Mouse (Mus musculus) embryonic facial prominence, embryonic 11.5 days (tissue): ENCODE measurements around the gene Ncor1. TPM values are rescaled to one million over a fixed set of nuclear protein-coding genes. Genes with fewer than 3 reads are reported as not detected.

Experiments
- ATAC-seq: fragments of 200-750 bp; cut with Nextera tagmentation; replicated peaks from 2 replicates; pipeline ENCODE4 v1.8.0; 2017; ENCODE audit warnings: low read depth; ENCODE audit not compliant: insufficient number of reproducible peaks, low FRiP score, low TSS enrichment
- DNase-seq: peaks from one replicate; pipeline ENCODE4 v3.0.0-alpha.2; 2015; ENCODE audit warnings: low spot score
- H3K27ac ChIP-seq: fragments of 300-500 bp; sonication (generic); replicated peaks from 2 replicates; pipeline ENCODE4 v1.5.1; 2014; ENCODE audit warnings: mild to moderate bottlenecking, low read depth, low read length, control low read depth
- H3K27me3 ChIP-seq: fragments of 300-500 bp; sonication (generic); 2 replicates; pipeline ENCODE4 v1.6.1; 2014; ENCODE audit warnings: mild to moderate bottlenecking, low read length, moderate library complexity, mixed read lengths; ENCODE audit not compliant: control insufficient read depth, insufficient read depth
- H3K36me3 ChIP-seq: fragments of 300-500 bp; sonication (generic); replicated peaks from 2 replicates; pipeline ENCODE4 v1.6.1; 2014; ENCODE audit warnings: low read depth, mild to moderate bottlenecking, low read length, moderate library complexity, mixed read lengths; ENCODE audit not compliant: control insufficient read depth, insufficient read depth
- H3K4me1 ChIP-seq: fragments of 300-500 bp; sonication (generic); 2 replicates; pipeline ENCODE4 v1.6.1; 2014; ENCODE audit warnings: low read length, mixed read lengths; ENCODE audit not compliant: control insufficient read depth, insufficient read depth
- H3K4me2 ChIP-seq: fragments of 300-500 bp; sonication (generic); 2 replicates; pipeline ENCODE4 v1.6.1; 2014; ENCODE audit warnings: low read depth, mild to moderate bottlenecking, control low read depth, low read length, moderate library complexity
- H3K4me3 ChIP-seq: fragments of 300-500 bp; sonication (generic); 2 replicates; pipeline ENCODE4 v1.5.1; 2014; ENCODE audit warnings: low read depth, low read length, control low read depth
- H3K9ac ChIP-seq: fragments of 300-500 bp; sonication (generic); replicated peaks from 2 replicates; pipeline ENCODE4 v1.6.1; 2014; ENCODE audit warnings: mild to moderate bottlenecking, control low read depth, low read length
- H3K9me3 ChIP-seq: fragments of 300-500 bp; sonication (generic); replicated peaks from 2 replicates; pipeline ENCODE4 v1.6.1; 2016; ENCODE audit warnings: mild to moderate bottlenecking, low read length, inconsistent platforms, mixed read lengths; ENCODE audit not compliant: control insufficient read depth
- WGBS: fragments of 180-500 bp; shearing (Covaris S2); extraction: QIAGEN DNeasy Blood & Tissue Kit; methylation state at CpG from one replicate; pipeline ENCODE4 v1.1.7; 2014; 5-methylcytosine and 5-hydroxymethylcytosine counted together
- polyA plus RNA-seq: library from polyadenylated mRNA; unstranded; fragments of >200 nt; fragmentation: Nextera tagmentation; extraction: Ambion mirVana; gene quantifications from 2 replicates; pipeline ENCODE4 v1.2.1, GENCODE M21; 2014

Gene Ncor1
- polyA plus RNA-seq, 1 experiment from 2014 or later: 170 TPM

GRCm38 (mm10) chr11:62457241-62457890 is 975 bp downstream of the Ncor1 start:
- WGBS: under 1% methylated on average over 62 of the region's 73 CpGs
- ATAC-seq (peak; percentile 96), DNase-seq (peak; percentile 93)
- H3K4me3 ChIP-seq: peak overlapping the region; percentile 94
- peak overlapping the region; percentile 94 for H3K27ac ChIP-seq
- no peaks in the 10 kb centered on the region for H3K9me3 ChIP-seq
- H3K9ac ChIP-seq: peak overlapping the region; percentile 98
- H3K36me3 ChIP-seq: no peaks in the 10 kb centered on the region
- no peaks in the 10 kb centered on the region for H3K4me1 ChIP-seq
- H3K27me3 ChIP-seq: no peaks in the 10 kb centered on the region
- peak overlapping the region; percentile 62 for H3K4me2 ChIP-seq

GRCm38 (mm10) chr11:62456483-62457172 is 1.7 kb downstream of the Ncor1 start:
- Histone ChIP-seq H3K9ac (peak overlapping the region; percentile 98), H3K27ac (peak overlapping the region; percentile 94), H3K36me3 (no peaks in the 10 kb centered on the region), H3K4me3 (peak overlapping the region; percentile 94), H3K4me2 (peak overlapping the region; percentile 62), H3K27me3 (no peaks in the 10 kb centered on the region), H3K9me3 (no peaks in the 10 kb centered on the region), H3K4me1 (no peaks in the 10 kb centered on the region)
- ATAC-seq (peak; percentile 81), DNase-seq (peak; percentile 55)
- WGBS: 0% methylated on average over 42 of the region's 42 CpGs

- DNase-seq (no peak), ATAC-seq (no peak)
- Histone ChIP-seq H3K4me1 (no peaks in the 10 kb centered on the region), H3K27me3 (no peaks in the 10 kb centered on the region), H3K4me3 (peak overlapping the region; percentile 94), H3K9ac (peak overlapping the region; percentile 98), H3K4me2 (peak overlapping the region; percentile 62), H3K27ac (no peak overlapping the region), H3K9me3 (no peaks in the 10 kb centered on the region), H3K36me3 (no peaks in the 10 kb centered on the region)
- WGBS: 11% methylated on average over 3 of the region's 3 CpGs
These were observed 2.3 kb downstream of the Ncor1 start for GRCm38 (mm10) chr11:62456021-62456482.

GRCm38 (mm10) chr11:62455193-62455592 is 3.1 kb downstream of the Ncor1 start:
- DNase-seq: no peak
- H3K4me1 ChIP-seq: no peaks in the 10 kb centered on the region
- no peak overlapping the region for H3K27ac ChIP-seq
- no peak overlapping the region for H3K9ac ChIP-seq
- no peaks in the 10 kb centered on the region for H3K27me3 ChIP-seq
- no peak overlapping the region for H3K4me2 ChIP-seq
- no peak overlapping the region for H3K4me3 ChIP-seq
- 78% methylated on average over 1 of the region's 1 CpGs for WGBS
- H3K36me3 ChIP-seq: no peaks in the 10 kb centered on the region; the same call in 1 of the 2 replicates
- ATAC-seq: no peak
- no peaks in the 10 kb centered on the region for H3K9me3 ChIP-seq

GRCm38 (mm10) chr11:62448971-62449370 is 9.4 kb downstream of the Ncor1 start:
- H3K27me3 ChIP-seq: no peaks in the 10 kb centered on the region
- ATAC-seq (no peak), DNase-seq (no peak)
- no peak overlapping the region for H3K4me3 ChIP-seq
- H3K4me1 ChIP-seq: no peaks in the 10 kb centered on the region
- no peak overlapping the region for H3K9ac ChIP-seq
- no peak overlapping the region for H3K27ac ChIP-seq
- whole genome bisulfite sequencing: 96% methylated on average over 6 of the region's 6 CpGs
- no peak overlapping the region for H3K4me2 ChIP-seq
- no peaks in the 10 kb centered on the region; the same call in 1 of the 2 replicates for H3K36me3 ChIP-seq
- no peaks in the 10 kb centered on the region for H3K9me3 ChIP-seq

- WGBS: 95% methylated on average over 3 of the region's 3 CpGs
- no peak for ATAC-seq
- no peaks in the 10 kb centered on the region for H3K36me3 ChIP-seq
These were observed 12.5 kb downstream of the Ncor1 start for GRCm38 (mm10) chr11:62445799-62446198.

GRCm38 (mm10) chr11:62440670-62441315 is 17.5 kb downstream of the Ncor1 start:
- ATAC-seq (no peak), DNase-seq (no peak)
- no peak overlapping the region for H3K4me3 ChIP-seq
- H3K4me1 ChIP-seq: no peaks in the 10 kb centered on the region
- no peaks in the 10 kb centered on the region; the same call in 1 of the 2 replicates for H3K36me3 ChIP-seq
- no peak overlapping the region for H3K4me2 ChIP-seq
- no peak overlapping the region for H3K9ac ChIP-seq
- no peaks in the 10 kb centered on the region for H3K9me3 ChIP-seq
- WGBS: 96% methylated on average over 9 of the region's 9 CpGs
- no peaks in the 10 kb centered on the region for H3K27me3 ChIP-seq
- no peak overlapping the region for H3K27ac ChIP-seq

More at GRCm38 (mm10) chr11:62445799-62446198, 12.5 kb downstream of the Ncor1 start:
- no peak overlapping the region for H3K4me2 ChIP-seq
- no peaks in the 10 kb centered on the region for H3K4me1 ChIP-seq
- no peak overlapping the region for H3K9ac ChIP-seq
- H3K9me3 ChIP-seq: no peaks in the 10 kb centered on the region
- DNase-seq: no peak
- no peak overlapping the region for H3K27ac ChIP-seq
- H3K4me3 ChIP-seq: no peak overlapping the region
- no peaks in the 10 kb centered on the region for H3K27me3 ChIP-seq

- no peak for ATAC-seq
- Histone ChIP-seq H3K9me3 (no peaks in the 10 kb centered on the region), H3K36me3 (peaks cover 5% of the 10 kb centered on the region; the same call in 1 of the 2 replicates), H3K9ac (no peak overlapping the region), H3K27ac (no peak overlapping the region), H3K4me1 (no peaks in the 10 kb centered on the region), H3K4me2 (no peak overlapping the region), H3K27me3 (no peaks in the 10 kb centered on the region), H3K4me3 (no peak overlapping the region)
- no peak for DNase-seq
- WGBS: 94% methylated on average over 2 of the region's 2 CpGs
These were observed 26.1 kb downstream of the Ncor1 start for GRCm38 (mm10) chr11:62432211-62432610.
